Mouse (Mus musculus) monocyte, adult 2 months (primary cell): ENCODE measurements around the gene Dsn1.

Experiments used
- DNase-seq, 2 experiments: peaks; one replicate each; pipeline ENCODE4 v3.0.0; 2022; ENCODE audit warnings: low spot score in 2 of 2, low read depth in 1 of 2

Gene Dsn1

GRCm38 (mm10) chr2:156973316-156974100, 33.4 kb downstream of the Dsn1 start:
- DNase-seq: no peak

DNA sequence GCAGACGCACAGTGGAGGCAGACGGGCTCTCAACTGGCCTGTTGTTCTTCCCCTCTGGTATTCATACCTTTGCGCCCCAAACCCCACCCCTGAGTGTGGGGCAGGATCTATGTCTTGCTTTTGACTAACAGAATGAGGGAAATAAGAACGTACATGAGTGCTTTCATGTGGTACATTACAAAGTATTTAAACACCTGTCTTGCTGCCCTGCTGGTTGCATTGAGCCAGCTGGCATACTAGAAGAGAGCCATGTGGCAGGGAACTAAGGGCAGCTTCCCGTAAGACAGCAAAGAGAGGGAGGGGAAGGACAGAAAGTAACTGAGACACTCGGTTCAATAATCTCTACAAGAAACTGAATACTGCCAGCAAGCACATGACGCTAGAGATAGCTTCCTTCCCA, 36.7 kb downstream of the Dsn1 start:
- no peak for DNase-seq

DNA sequence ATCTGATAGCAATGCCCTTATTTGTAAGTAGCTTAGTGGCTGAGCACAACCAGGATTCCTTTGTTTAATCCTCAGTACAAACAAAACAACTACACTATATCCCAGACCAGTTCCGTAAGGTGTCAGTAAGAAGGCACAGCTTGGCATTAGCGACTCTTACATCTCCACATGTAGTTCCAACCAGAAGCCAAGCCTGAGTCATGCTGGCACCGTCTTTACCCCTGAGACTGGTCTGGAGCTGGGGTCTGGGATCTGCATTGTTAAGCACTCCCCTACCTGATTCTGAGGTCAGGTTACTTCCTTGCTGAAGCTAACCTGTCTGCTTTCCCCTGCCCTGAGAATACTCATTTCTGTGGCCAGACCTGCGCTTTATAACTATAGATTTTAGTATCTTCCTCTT, 38.5 kb downstream of the Dsn1 start:
- no peak for DNase-seq

GRCm38 (mm10) chr2:156967388-156967787, 39.6 kb downstream of the Dsn1 start:
- DNase-seq: no peak

DNA sequence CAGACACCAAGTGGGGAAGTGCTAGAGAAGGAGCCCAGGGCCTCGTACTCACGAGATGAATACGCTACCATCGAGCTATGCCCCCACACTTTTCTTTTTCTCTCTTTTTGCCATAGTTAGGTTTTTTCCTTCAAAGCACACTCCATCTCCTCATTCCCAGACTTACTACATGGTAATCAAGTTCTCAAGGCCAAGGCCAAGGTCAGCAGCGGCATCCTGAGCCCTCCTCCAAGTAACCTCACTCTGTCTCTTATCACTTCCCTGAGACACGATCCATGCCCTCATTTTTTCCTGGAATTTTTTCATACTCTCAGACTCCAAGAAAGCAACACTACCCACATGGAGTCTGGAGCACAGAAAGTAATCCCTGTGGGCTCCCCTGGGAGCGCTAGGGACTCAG, 43.1 kb downstream of the Dsn1 start:
- no peak for DNase-seq

DNA sequence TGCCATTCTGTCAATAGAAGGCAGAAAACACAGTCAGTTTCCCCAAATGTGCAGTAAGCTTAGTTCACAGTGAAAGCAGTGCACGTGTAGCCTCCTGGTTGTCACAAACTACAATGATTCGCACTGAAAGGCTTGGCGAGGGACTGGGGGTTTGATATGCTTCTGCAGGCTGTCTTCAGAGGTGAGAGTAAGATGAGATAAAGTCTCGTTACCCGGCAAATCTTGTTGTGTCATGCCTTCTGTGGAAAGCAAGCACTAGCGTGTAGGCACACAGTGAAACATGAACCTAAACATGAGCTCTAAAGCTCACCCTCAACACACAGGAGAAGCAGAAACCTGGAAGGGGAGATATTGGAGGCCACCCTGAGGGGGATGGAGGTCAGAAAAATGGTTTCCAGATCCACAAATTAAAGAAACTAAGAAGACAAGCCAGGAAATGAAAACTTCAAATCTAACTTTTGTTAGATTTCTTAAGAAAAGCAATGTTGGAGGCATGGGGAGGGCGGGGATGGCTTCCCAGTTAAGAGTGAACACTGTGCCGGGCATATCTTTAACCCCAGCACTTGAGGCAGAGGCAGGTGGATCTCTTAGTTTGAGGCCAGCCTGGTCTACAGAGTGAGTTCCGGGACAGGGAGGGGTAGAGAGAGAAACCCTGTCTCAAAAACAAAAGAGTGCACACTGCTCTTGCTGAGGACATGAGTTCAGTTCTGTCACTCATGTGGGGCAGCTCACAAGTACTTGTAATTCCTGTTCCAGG, 48.3 kb downstream of the Dsn1 start:
- DNase-seq: no peak

- no peak for DNase-seq
Measured at GRCm38 (mm10) chr2:156957035-156957434, 49.9 kb downstream of the Dsn1 start.

GRCm38 (mm10) chr2:156956306-156956705, 50.6 kb downstream of the Dsn1 start:
- no peak for DNase-seq

- no peak for DNase-seq
Measured at GRCm38 (mm10) chr2:156954463-156954862, 52.5 kb downstream of the Dsn1 start.

GRCm38 (mm10) chr2:156951301-156952094, 55.5 kb downstream of the Dsn1 start:
- no peak for DNase-seq

- DNase-seq: no peak
Measured at GRCm38 (mm10) chr2:156950816-156951215, 56.1 kb downstream of the Dsn1 start.
